In the genomic region with DNA sequence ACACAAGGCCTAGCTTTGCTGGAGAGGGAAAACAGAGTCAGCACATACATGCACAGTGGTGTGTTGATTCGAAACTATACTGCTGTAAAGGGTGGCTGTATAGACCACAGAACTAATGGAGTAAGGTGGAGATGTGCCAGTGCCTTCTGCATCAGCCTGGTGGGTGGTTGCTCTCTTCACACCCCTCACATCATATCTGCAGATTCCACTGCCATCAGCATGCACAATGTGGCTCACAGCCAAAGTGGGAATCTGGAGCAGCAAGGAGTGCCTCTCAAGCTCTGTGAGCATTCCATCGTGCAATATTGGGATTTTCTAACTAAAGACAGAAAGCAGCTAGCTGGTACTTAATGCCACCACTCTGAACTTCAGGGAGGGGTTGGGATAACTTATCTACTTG, we compare ENCODE assay signal across 9 mouse cellular contexts.
DNase-seq lines count a peak whose midpoint lies in the region; ATAC-seq and TF ChIP-seq lines count a peak whose summit lies in the region.
"Had no signal": no experiment of that assay in that cellular context is flagged by ENCODE, and none has a peak within 500 bp of the region (broad histone marks: within the 10 kb centered on the region; RNA-seq: fewer than 3 reads in every experiment).

No protein-coding gene starts in this region.

- H3K36me3 ChIP-seq in hindbrain, embryonic 16.5 days (ENCODE audit: control insufficient read depth, insufficient read depth, low read length): no peaks in the 10 kb centered on the region
- no peaks in the 10 kb centered on the region for H3K36me3 ChIP-seq in hindbrain, embryonic 11.5 days (ENCODE audit: control insufficient read depth, insufficient read depth, low read length)
- no peaks in the 10 kb centered on the region for H3K36me3 ChIP-seq in liver, postnatal 0 days (replicated peaks; ENCODE audit: insufficient read depth, low read length)
- no peaks in the 10 kb centered on the region for H3K36me3 ChIP-seq in intestine, embryonic 15.5 days

- H3K27me3 ChIP-seq in hindbrain, embryonic 16.5 days (replicated peaks; ENCODE audit: control insufficient read depth, insufficient read depth, low read length): no peaks in the 10 kb centered on the region
- no peaks in the 10 kb centered on the region for H3K27me3 ChIP-seq in hindbrain, embryonic 11.5 days (ENCODE audit: control insufficient read depth, insufficient read depth, low read length)
- H3K27me3 ChIP-seq in liver, postnatal 0 days (ENCODE audit: insufficient read depth, low read length): no peaks in the 10 kb centered on the region
- H3K27me3 ChIP-seq in intestine, embryonic 15.5 days (replicated peaks): no peaks in the 10 kb centered on the region

- no peak for DNase-seq in hindbrain, embryonic 11.5 days (ENCODE audit: low spot score)
- peak; percentile 27 to 38 for DNase-seq in layer of hippocampus, postnatal 14 days (ENCODE audit: low spot score in 2 of 2)
- peak; percentile 54 for DNase-seq in right cerebral cortex, postnatal 25 days
- DNase-seq in liver, postnatal 0 days: no peak
- DNase-seq: kidney, adult 18-20 months had no signal

- no peaks in the 10 kb centered on the region for H3K9me3 ChIP-seq in hindbrain, embryonic 16.5 days (ENCODE audit: control insufficient read depth, low read length)
- no peaks in the 10 kb centered on the region for H3K9me3 ChIP-seq in hindbrain, embryonic 11.5 days (ENCODE audit: control insufficient read depth, low read length)
- no peaks in the 10 kb centered on the region for H3K9me3 ChIP-seq in liver, postnatal 0 days (ENCODE audit: low read length)
- H3K9me3 ChIP-seq in intestine, embryonic 15.5 days: no peaks in the 10 kb centered on the region

- H3K4me2 ChIP-seq in hindbrain, embryonic 16.5 days (ENCODE audit: low read length): no peak overlapping the region
- H3K4me2 ChIP-seq in hindbrain, embryonic 11.5 days (replicated peaks; ENCODE audit: low read depth, low read length): no peak overlapping the region
- no peak overlapping the region for H3K4me2 ChIP-seq in liver, postnatal 0 days (ENCODE audit: low read depth, low read length)
- no peak overlapping the region for H3K4me2 ChIP-seq in intestine, embryonic 15.5 days (replicated peaks)

- no peak for TF ChIP-seq CTCF in liver, postnatal 0 days (IDR thresholded peaks at IDR 0.05; ENCODE audit: low read depth)

- H3K27ac ChIP-seq in hindbrain, embryonic 16.5 days (ENCODE audit: low read depth, low read length): no peak overlapping the region
- no peak overlapping the region for H3K27ac ChIP-seq in hindbrain, embryonic 11.5 days (ENCODE audit: low read depth, low read length)
- no peak overlapping the region for H3K27ac ChIP-seq in liver, postnatal 0 days (ENCODE audit: low read depth)
- no peak overlapping the region for H3K27ac ChIP-seq in intestine, embryonic 15.5 days

- no peak overlapping the region for H3K4me3 ChIP-seq in hindbrain, embryonic 16.5 days (ENCODE audit: low read length)
- no peak overlapping the region for H3K4me3 ChIP-seq in hindbrain, embryonic 11.5 days (ENCODE audit: low read depth, low read length)
- H3K4me3 ChIP-seq in liver, postnatal 0 days (ENCODE audit: low read depth, low read length): no peak overlapping the region
- no peak overlapping the region for H3K4me3 ChIP-seq in intestine, embryonic 15.5 days (replicated peaks)
- H3K4me3 ChIP-seq: erythroblast, embryonic 14.5 days had no signal

- peak; percentile 68 for ATAC-seq in hindbrain, embryonic 16.5 days
- no peak for ATAC-seq in hindbrain, embryonic 11.5 days (ENCODE audit: low FRiP score)
- peak; percentile 96 for ATAC-seq in frontal cortex, adult (ENCODE audit: low TSS enrichment)
- ATAC-seq in liver, postnatal 0 days: no peak
- no peak for ATAC-seq in intestine, embryonic 15.5 days

- H3K4me1 ChIP-seq in hindbrain, embryonic 16.5 days (ENCODE audit: control insufficient read depth, insufficient read depth, low read depth, low read length): no peaks in the 10 kb centered on the region
- no peaks in the 10 kb centered on the region for H3K4me1 ChIP-seq in hindbrain, embryonic 11.5 days (replicated peaks; ENCODE audit: control insufficient read depth, insufficient read depth, low read length)
- H3K4me1 ChIP-seq in liver, postnatal 0 days (ENCODE audit: insufficient read depth): no peaks in the 10 kb centered on the region
- H3K4me1 ChIP-seq in intestine, embryonic 15.5 days (replicated peaks): no peaks in the 10 kb centered on the region

- no peak overlapping the region for H3K9ac ChIP-seq in hindbrain, embryonic 16.5 days (ENCODE audit: low read depth, low read length)
- H3K9ac ChIP-seq in hindbrain, embryonic 11.5 days (ENCODE audit: low read depth, low read length): no peak overlapping the region
- no peak overlapping the region for H3K9ac ChIP-seq in liver, postnatal 0 days (replicated peaks)
- H3K9ac ChIP-seq in intestine, embryonic 15.5 days: no peak overlapping the region

- no peak for TF ChIP-seq EP300 in liver, postnatal 0 days (IDR thresholded peaks at IDR 0.05; ENCODE audit: low read depth)

- WGBS in hindbrain, embryonic 16.5 days: 83% methylated on average over 2 of the region's 2 CpGs
- WGBS in hindbrain, embryonic 11.5 days: 77% methylated on average over 2 of the region's 2 CpGs
- WGBS in liver, postnatal 0 days (ENCODE audit: insufficient replicate concordance): 52% methylated on average over 2 of the region's 2 CpGs
- 70% methylated on average over 2 of the region's 2 CpGs for WGBS in intestine, embryonic 15.5 days

Comparison
In these comparisons a context has a peak if more than half of its experiments do, and no peak if none do; other contexts are left out.
1. ATAC-seq: peak in hindbrain, embryonic 16.5 days (single experiment) and frontal cortex, adult (single experiment); none in hindbrain, embryonic 11.5 days (single experiment), liver, postnatal 0 days (single experiment) and intestine, embryonic 15.5 days (single experiment).
2. DNase-seq: peak in layer of hippocampus, postnatal 14 days (2 of 2) and right cerebral cortex, postnatal 25 days (single experiment); none in hindbrain, embryonic 11.5 days (single experiment) and liver, postnatal 0 days (single experiment).